Mouse (Mus musculus) cerebellum, postnatal 10 days (tissue): ENCODE results near the gene H2-Q1.
"Not testable (repeated sequence)": the region's sequence is repeated elsewhere in the genome, so short reads cannot be mapped to it uniquely, and the experiment has no call there.

Experiments
- DNase-seq, 2 experiments: peaks; one replicate each; pipeline ENCODE4 v3.0.0; 2021; ENCODE audit warnings: mixed read lengths in 2 of 2

The H2-Q1 gene

DNA sequence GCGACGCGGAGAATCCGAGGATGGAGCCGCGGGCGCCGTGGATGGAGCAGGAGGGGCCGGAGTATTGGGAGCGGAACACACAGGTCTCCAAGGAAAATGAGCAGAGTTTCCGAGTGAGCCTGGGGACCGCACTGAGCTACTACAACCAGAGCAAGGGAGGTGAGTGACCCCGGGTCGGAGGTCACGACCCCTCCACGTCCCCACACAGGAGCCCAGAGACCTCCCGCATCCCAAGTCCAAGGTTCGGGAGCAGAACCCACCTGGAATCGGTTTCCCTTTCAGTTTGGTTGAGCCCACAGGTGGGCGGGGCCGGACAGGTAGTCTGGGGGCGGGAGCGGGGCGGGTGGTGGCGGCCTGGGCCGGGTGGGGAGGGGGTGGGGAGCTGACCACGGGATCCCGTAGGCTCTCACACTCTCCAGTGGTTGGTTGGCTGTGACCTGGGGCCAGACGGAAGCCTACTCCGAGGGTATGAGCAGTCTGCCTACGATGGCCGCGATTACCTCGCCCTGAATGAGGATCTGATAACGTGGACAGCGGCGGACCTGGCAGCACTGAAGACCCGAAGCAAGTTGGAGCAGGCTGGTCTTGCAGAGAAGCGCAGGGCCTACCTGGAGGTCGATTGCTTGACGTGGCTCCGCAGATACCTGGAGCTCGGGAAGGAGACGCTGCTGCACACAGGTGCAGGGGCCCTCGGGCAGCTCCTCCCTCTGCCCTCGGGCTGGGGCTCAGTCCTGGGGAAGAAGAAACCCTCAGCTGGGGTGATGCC lies 22.7 kb downstream of the H2-Q1 start:
- no peak for DNase-seq

GRCm38 (mm10) chr17:35347659-35348058 lies 27.5 kb downstream of the H2-Q1 start:
- not testable (repeated sequence) for DNase-seq

- not testable (repeated sequence) for DNase-seq
Measured at GRCm38 (mm10) chr17:35353275-35353674, 33.1 kb downstream of the H2-Q1 start.

GRCm38 (mm10) chr17:35354071-35354470 lies 33.9 kb downstream of the H2-Q1 start:
- DNase-seq, result no peak

- no peak for DNase-seq
Measured at GRCm38 (mm10) chr17:35357086-35357485, 36.9 kb downstream of the H2-Q1 start.

DNA sequence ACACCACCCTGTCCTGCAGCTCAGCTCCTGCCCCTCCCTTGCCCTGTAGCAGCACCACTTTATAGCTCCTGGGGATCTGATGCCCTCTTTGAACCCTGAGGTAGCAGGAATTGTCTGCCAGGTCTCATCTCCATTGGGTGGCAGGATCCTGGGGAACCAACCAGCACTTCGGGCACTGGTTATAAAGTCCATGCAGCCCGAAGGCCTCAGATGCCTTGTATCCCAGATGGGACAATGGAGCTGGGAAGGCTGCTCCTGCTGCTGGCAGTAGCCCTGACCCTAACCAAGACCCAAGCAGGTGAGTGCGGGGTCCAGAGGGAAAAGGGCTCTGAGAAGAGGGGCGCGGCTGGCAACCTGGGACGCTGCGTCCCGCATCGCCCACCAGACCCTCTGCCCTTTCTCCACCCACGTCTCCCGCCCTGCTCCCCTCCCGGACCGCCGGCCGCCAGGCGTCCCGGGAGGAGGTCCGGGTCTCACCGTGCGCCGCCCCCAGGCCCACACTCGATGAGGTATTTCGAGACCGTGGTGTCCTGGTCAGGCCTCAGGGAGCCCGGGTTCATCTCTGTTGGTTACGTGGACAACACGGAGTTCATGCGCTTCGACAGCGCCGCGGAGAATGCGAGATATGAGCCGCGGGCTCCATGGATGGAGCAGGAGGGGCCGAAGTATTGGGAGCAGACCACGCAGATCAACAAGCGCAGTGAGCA lies 38.7 kb downstream of the H2-Q1 start:
- DNase-seq, result no peak

- DNase-seq, result no peak
Measured at GRCm38 (mm10) chr17:35359470-35359862, 39.3 kb downstream of the H2-Q1 start.
